Mouse (Mus musculus): Measurements from ENCODE around the gene Htra2. TPM values are rescaled to one million over a fixed set of nuclear protein-coding genes. Genes with fewer than 3 reads are reported as not detected.
A peak's percentile ranks its signal among the peaks of the same experiment; 100 is the strongest.

Htra2 gene
- polyA plus RNA-seq, 1 experiment from 2014 or later = 94.3 TPM

DNA sequence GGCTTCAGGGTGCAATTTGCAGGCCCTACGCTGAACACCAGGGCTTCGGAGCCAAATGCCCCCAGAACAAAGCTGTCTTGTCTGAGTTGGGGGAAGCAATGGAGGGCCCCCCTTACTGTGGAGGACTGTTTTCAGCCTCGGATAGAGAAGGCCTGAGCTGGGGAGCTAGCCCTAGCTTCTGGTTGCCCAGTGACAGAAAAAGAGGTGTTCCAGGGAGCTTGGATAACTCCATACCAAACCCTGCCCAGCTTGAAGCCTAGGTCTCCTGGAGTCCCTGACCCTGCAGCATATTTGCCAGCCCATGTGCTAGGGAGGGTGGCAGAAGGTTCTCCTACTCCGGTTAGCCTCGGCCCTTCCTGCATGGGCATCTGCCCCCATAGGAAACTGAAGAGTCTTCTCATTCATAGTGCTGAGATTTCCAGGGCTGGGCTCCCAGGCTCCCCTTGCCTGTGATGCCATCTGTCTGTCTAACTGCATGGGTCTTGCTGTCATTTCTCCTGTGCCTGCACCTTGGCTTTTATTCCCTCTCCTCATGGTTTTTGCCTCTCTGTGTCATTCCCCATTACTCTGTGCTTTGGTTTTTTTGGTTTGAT is 20.5 kb downstream of the Htra2 start:
- peaks cover 8% of the 10 kb centered on the region; the same call in 1 of the 2 replicates for H3K27me3 ChIP-seq (ENCODE audit: insufficient read depth, low read length)
- peak overlapping the region; percentile 87 for H3K4me2 ChIP-seq (replicated peaks; ENCODE audit: low read depth, low read length)
- peak overlapping the region; percentile 71 for H3K4me3 ChIP-seq (ENCODE audit: low read length)
- H3K9ac ChIP-seq (replicated peaks; ENCODE audit: low read length) = peak overlapping the region; percentile 75
- peaks cover 33% of the 10 kb centered on the region for H3K4me1 ChIP-seq (ENCODE audit: insufficient read depth, low read length)
- H3K36me3 ChIP-seq (ENCODE audit: insufficient read depth, low read length) = no peaks in the 10 kb centered on the region
- no peaks in the 10 kb centered on the region for H3K9me3 ChIP-seq (ENCODE audit: low read length)
- 23% methylated on average over 5 of the region's 5 CpGs for whole genome bisulfite sequencing
- H3K27ac ChIP-seq (ENCODE audit: low read length) = peak overlapping the region; percentile 94
- ATAC-seq (ENCODE audit: low FRiP score, low TSS enrichment) = peak; percentile 10; the same call in 1 of the 2 replicates

DNA sequence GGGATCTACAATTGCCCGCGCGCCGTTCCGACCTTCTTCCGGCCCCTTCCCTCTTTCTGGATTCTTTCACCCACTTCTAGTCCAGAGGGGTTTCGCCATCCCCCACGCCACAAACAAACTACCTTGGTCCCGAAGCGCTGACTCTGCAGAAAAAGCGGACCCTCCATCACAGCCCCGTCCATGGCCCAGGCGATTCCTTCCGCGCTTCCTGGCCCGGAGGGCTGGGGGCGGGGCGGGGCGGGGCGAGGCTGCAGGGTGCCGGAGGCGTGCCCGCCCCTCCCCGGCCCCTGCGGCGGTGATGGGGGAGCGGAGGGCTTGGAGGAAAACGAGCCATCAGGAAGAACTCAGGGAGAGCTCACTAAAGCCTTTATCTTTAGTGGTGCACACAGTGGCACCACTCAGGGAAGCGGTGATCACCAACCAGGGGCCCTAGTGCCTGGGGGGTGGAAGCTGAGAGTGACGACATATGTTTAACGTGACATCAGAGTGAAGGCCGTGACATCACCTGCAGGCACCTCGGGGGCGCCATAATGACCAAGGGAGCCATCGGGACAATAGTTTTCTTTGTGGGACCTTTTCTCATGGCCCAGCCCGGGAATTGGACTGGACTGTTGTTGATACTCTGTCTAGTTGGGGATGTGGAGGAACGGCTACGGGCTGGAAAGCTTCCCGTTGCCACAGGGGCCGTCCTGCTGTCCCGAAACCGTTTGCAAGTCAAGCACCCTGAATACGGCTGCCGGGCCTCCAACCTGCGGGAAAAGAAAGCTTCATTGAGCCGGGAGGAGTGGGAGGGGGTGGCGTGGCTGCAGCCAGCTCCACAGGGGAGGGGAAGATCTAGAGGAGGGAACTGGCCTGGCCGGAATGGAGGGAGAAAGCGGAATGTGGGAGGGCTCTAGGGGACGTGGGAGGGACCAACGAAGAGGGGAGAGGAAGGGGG is 21.6 kb downstream of the Htra2 start, which contains the start of the genes Dok1 and Loxl3:
Gene Dok1 (minus strand): TSS at position 223 of the 937 bp plus-strand sequence.
Gene Loxl3 (plus strand): TSS at position 925 of the 937 bp plus-strand sequence.
- H3K9ac ChIP-seq (replicated peaks; ENCODE audit: low read length) = peak within 1 kb of the TSS; percentile 75
- peak; percentile 86 for ATAC-seq (ENCODE audit: low FRiP score, low TSS enrichment)
- H3K27me3 ChIP-seq (ENCODE audit: insufficient read depth, low read length) = peaks cover 8% of the 10 kb centered on the region; the same call in 1 of the 2 replicates
- H3K36me3 ChIP-seq (ENCODE audit: insufficient read depth, low read length) = no peaks in the 10 kb centered on the region
- H3K27ac ChIP-seq (ENCODE audit: low read length) = peak within 1 kb of the TSS; percentile 94
- H3K4me2 ChIP-seq (replicated peaks; ENCODE audit: low read depth, low read length) = peak within 1 kb of the TSS; percentile 87
- under 1% methylated on average over 50 of the region's 51 CpGs for WGBS
- H3K4me1 ChIP-seq (ENCODE audit: insufficient read depth, low read length) = peaks cover 29% of the 10 kb centered on the region
- H3K9me3 ChIP-seq (ENCODE audit: low read length) = no peaks in the 10 kb centered on the region
- peak within 1 kb of the TSS; percentile 71 for H3K4me3 ChIP-seq (ENCODE audit: low read length)

DNA sequence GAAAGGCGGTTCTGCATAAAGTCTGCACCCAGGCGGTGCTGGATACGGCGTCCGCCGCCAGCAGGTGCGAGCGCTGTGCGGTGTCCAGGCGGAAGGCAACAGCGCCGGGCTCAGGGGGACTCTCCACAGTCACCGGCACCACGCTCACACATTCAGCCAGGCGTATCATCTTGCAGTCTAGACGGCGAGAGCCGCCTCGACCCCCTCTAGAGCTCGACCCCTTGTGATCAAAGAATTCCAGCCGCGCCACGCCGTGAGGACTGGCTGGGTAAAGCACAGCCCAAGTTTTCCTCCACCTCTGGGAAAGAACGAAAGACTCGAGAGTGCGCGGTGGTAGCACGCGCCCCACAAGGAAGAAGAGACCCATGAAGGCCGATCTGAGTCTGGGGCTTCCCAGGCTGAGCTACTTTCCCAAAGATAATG is 22.3 kb downstream of the Htra2 start:
- H3K27me3 ChIP-seq (ENCODE audit: insufficient read depth, low read length) = peaks cover 8% of the 10 kb centered on the region; the same call in 1 of the 2 replicates
- peak overlapping the region; percentile 94 for H3K27ac ChIP-seq (ENCODE audit: low read length)
- H3K4me1 ChIP-seq (ENCODE audit: insufficient read depth, low read length) = peaks cover 25% of the 10 kb centered on the region
- peak overlapping the region; percentile 71 for H3K4me3 ChIP-seq (ENCODE audit: low read length)
- no peaks in the 10 kb centered on the region for H3K36me3 ChIP-seq (ENCODE audit: insufficient read depth, low read length)
- WGBS = under 1% methylated on average over 31 of the region's 31 CpGs
- H3K4me2 ChIP-seq (replicated peaks; ENCODE audit: low read depth, low read length) = peak overlapping the region; percentile 87
- H3K9ac ChIP-seq (replicated peaks; ENCODE audit: low read length) = peak overlapping the region; percentile 75
- peak; percentile 52 for ATAC-seq (ENCODE audit: low FRiP score, low TSS enrichment)
- no peaks in the 10 kb centered on the region for H3K9me3 ChIP-seq (ENCODE audit: low read length)

DNA sequence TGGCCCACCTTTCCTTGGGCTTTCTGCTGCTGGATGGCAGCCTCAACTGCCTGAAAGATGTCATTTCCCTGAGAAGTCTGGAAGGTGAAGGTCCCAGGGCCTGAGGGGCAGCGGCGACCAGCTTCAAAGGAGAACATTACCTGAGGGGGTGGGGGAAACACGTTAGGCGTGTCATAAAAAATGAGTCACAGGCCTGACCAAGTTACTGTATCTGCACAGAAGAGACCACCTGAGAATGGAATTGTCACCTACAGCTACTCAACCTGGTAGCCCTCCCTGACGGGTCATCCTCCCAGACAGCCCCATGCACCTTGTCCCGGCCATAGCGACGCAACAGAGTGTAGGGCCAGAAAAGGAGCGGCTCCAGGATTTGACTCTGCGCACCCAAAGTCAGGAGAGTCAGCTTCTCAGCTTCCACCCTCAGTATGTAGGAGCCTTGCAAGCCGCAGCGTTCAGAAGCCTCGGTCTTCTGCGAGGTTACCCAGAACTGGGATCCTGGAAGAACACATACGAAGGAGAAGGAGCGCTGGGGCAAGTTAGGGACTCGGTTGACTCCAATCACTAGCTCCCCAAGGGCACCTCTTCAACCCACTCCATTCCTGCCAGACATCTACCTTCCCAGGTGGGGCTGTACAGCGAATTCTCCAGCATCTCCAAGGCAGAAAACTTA is 23.0 kb downstream of the Htra2 start:
- H3K36me3 ChIP-seq (ENCODE audit: insufficient read depth, low read length) = no peaks in the 10 kb centered on the region
- ATAC-seq (ENCODE audit: low FRiP score, low TSS enrichment) = no peak
- H3K9me3 ChIP-seq (ENCODE audit: low read length) = no peaks in the 10 kb centered on the region
- H3K4me2 ChIP-seq (replicated peaks; ENCODE audit: low read depth, low read length) = peak overlapping the region; percentile 87
- H3K27me3 ChIP-seq (ENCODE audit: insufficient read depth, low read length) = peaks cover 8% of the 10 kb centered on the region; the same call in 1 of the 2 replicates
- H3K9ac ChIP-seq (replicated peaks; ENCODE audit: low read length) = peak overlapping the region; percentile 75
- 37% methylated on average over 18 of the region's 18 CpGs for WGBS
- no peak overlapping the region for H3K27ac ChIP-seq (ENCODE audit: low read length)
- peaks cover 25% of the 10 kb centered on the region for H3K4me1 ChIP-seq (ENCODE audit: insufficient read depth, low read length)
- H3K4me3 ChIP-seq (ENCODE audit: low read length) = peak overlapping the region; percentile 71

DNA sequence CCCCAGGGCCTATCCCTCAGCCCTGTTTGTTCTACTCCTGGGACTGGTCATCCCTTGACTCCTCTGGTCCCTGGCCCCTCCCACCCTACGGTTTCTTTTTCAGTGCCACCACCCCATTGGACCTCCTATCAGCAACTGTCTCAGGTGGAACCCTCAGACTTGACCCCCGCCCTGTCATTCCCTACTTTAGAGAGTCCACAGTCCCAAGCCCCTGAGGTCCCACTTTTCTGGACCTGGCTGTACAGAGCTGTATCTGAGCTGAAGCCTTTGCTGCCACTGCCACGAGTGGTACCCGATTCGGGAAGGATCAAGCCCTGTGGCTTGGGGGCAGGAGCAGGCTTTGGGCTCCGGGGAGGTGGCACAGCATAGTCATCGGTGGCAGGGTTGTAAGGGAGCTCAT is 24.0 kb downstream of the Htra2 start:
- WGBS = 76% methylated on average over 7 of the region's 7 CpGs
- H3K4me2 ChIP-seq (replicated peaks; ENCODE audit: low read depth, low read length) = no peak overlapping the region

DNA sequence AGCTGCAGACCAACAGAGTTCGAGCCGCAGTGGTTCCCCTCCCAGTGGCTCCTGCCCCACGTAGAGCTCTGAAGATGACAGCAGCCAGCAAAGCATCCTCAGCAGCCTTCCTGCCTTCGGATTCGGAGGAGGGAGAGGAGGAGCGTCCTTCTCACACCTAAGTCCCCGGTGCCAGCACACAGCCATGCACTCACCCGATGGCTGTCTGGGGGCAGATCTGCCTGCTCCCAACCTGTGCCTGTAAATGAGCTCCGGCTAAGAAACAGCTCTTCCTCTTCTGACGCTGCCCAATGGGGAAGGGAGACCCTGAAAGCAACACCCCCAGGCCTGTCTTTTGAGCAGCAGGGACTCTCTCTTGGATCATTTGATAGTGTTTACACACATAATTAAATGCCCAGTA is 25.3 kb downstream of the Htra2 start:
- ATAC-seq (ENCODE audit: low FRiP score, low TSS enrichment) = no peak
- H3K4me1 ChIP-seq (ENCODE audit: insufficient read depth, low read length) = peaks cover 15% of the 10 kb centered on the region
- H3K9me3 ChIP-seq (ENCODE audit: low read length) = no peaks in the 10 kb centered on the region
- H3K4me3 ChIP-seq (ENCODE audit: low read length) = no peak overlapping the region
- H3K9ac ChIP-seq (replicated peaks; ENCODE audit: low read length) = no peak overlapping the region
- H3K36me3 ChIP-seq (ENCODE audit: insufficient read depth, low read length) = no peaks in the 10 kb centered on the region
- no peak overlapping the region for H3K27ac ChIP-seq (ENCODE audit: low read length)
- WGBS = 36% methylated on average over 10 of the region's 10 CpGs
- no peak overlapping the region for H3K4me2 ChIP-seq (replicated peaks; ENCODE audit: low read depth, low read length)
- H3K27me3 ChIP-seq (ENCODE audit: insufficient read depth, low read length) = peaks cover 8% of the 10 kb centered on the region; the same call in 1 of the 2 replicates

More for the DNA sequence above, 24.0 kb downstream of the Htra2 start:
- H3K9me3 ChIP-seq (ENCODE audit: low read length) = no peaks in the 10 kb centered on the region
- H3K4me3 ChIP-seq (ENCODE audit: low read length) = no peak overlapping the region
- peaks cover 8% of the 10 kb centered on the region; the same call in 1 of the 2 replicates for H3K27me3 ChIP-seq (ENCODE audit: insufficient read depth, low read length)
- H3K9ac ChIP-seq (replicated peaks; ENCODE audit: low read length) = no peak overlapping the region
- no peak overlapping the region for H3K27ac ChIP-seq (ENCODE audit: low read length)
- no peak for ATAC-seq (ENCODE audit: low FRiP score, low TSS enrichment)
- H3K4me1 ChIP-seq (ENCODE audit: insufficient read depth, low read length) = peaks cover 25% of the 10 kb centered on the region
- H3K36me3 ChIP-seq (ENCODE audit: insufficient read depth, low read length) = no peaks in the 10 kb centered on the region

DNA sequence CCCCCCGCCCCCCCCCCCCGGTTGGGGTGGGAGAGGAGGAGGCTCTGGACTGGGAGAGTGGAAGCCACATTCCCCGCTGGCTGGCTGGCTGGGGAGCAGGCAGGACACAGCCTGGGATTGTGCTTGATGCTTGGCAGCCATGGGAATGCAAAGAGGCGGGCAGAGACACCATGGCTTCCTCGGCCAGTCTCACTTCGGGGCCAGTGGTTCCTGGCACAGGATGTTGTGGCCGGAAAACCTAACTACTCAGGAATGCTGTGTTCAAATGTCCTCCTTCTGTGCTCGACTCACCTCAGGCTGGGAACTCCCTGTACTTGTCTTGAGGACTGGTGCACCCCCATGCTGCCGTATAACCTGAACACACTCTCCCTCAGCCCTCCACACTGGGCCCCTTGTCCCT is 27.4 kb downstream of the Htra2 start:
- Histone ChIP-seq H3K27ac (ENCODE audit: low read length) (no peak overlapping the region), H3K9ac (replicated peaks; ENCODE audit: low read length) (no peak overlapping the region), H3K27me3 (ENCODE audit: insufficient read depth, low read length) (peaks cover 8% of the 10 kb centered on the region; the same call in 1 of the 2 replicates), H3K4me2 (replicated peaks; ENCODE audit: low read depth, low read length) (no peak overlapping the region), H3K9me3 (ENCODE audit: low read length) (no peaks in the 10 kb centered on the region), H3K4me1 (ENCODE audit: insufficient read depth, low read length) (peaks cover 13% of the 10 kb centered on the region), H3K36me3 (ENCODE audit: insufficient read depth, low read length) (no peaks in the 10 kb centered on the region), H3K4me3 (ENCODE audit: low read length) (no peak overlapping the region)
- WGBS = 49% methylated on average over 7 of the region's 9 CpGs
- ATAC-seq (ENCODE audit: low FRiP score, low TSS enrichment) = no peak

DNA sequence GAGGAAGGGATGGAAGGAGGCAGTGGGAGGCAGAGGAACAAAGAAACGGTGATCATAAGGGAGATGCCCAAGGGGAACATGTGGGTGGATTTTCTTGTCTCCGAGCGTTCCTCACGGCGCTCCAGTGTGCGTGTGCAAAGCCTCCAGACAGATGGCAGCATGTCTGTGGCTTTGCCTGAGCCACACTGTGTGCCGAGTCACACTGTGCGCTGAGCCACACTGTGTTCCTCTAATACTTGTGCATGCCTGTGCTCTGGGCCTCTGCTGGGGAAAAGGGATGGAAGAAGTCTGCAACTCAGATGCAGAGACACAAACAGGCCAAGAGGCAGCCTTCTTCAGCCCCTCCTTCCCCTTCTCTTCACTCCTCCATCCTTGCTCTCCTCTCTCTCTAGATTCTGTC is 27.8 kb downstream of the Htra2 start:
- Histone ChIP-seq H3K27ac (ENCODE audit: low read length) (no peak overlapping the region), H3K4me2 (replicated peaks; ENCODE audit: low read depth, low read length) (no peak overlapping the region), H3K9me3 (ENCODE audit: low read length) (no peaks in the 10 kb centered on the region), H3K4me3 (ENCODE audit: low read length) (no peak overlapping the region), H3K27me3 (ENCODE audit: insufficient read depth, low read length) (peaks cover 8% of the 10 kb centered on the region; the same call in 1 of the 2 replicates), H3K9ac (replicated peaks; ENCODE audit: low read length) (no peak overlapping the region), H3K4me1 (ENCODE audit: insufficient read depth, low read length) (peaks cover 9% of the 10 kb centered on the region), H3K36me3 (ENCODE audit: insufficient read depth, low read length) (no peaks in the 10 kb centered on the region)
- ATAC-seq (ENCODE audit: low FRiP score, low TSS enrichment) = no peak
- 73% methylated on average over 8 of the region's 8 CpGs for WGBS

DNA sequence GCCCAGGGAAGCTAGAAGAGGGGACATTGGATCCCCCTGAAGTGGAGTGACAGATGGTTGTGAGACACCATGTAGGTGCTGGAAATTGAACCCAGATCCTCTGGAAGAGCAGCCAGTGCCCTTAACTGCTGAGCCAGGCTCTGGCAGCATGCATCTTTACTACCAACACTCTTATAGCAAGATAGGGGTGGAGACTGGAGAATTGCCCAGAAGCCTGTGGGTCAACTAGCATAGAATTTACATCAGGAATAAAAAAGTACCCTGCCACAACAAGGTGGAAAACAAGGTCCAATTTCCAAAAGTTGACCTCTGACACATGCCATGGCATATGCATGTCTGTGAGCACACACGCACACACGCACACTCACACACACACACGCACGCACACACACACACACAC is 29.9 kb downstream of the Htra2 start:
- ATAC-seq (ENCODE audit: low FRiP score, low TSS enrichment) = no peak
- peaks cover 4% of the 10 kb centered on the region; the same call in 1 of the 2 replicates for H3K4me1 ChIP-seq (ENCODE audit: insufficient read depth, low read length)
- H3K27ac ChIP-seq (ENCODE audit: low read length) = no peak overlapping the region
- no peak overlapping the region for H3K9ac ChIP-seq (replicated peaks; ENCODE audit: low read length)
- H3K27me3 ChIP-seq (ENCODE audit: insufficient read depth, low read length) = no peaks in the 10 kb centered on the region
- 92% methylated on average over 4 of the region's 4 CpGs for WGBS
- no peaks in the 10 kb centered on the region for H3K9me3 ChIP-seq (ENCODE audit: low read length)
- H3K36me3 ChIP-seq (ENCODE audit: insufficient read depth, low read length) = no peaks in the 10 kb centered on the region
- no peak overlapping the region for H3K4me2 ChIP-seq (replicated peaks; ENCODE audit: low read depth, low read length)
- no peak overlapping the region for H3K4me3 ChIP-seq (ENCODE audit: low read length)
